Mouse (Mus musculus) heart, embryonic 11.5 days (tissue): ENCODE data around the gene Sgsh. TPM values are rescaled to one million over a fixed set of nuclear protein-coding genes. Genes with fewer than 3 reads are reported as not detected.
"Not testable (repeated sequence)": the region's sequence is repeated elsewhere in the genome, so short reads cannot be mapped to it uniquely, and the experiment has no call there.

Experiments
- ATAC-seq: fragments of 200-750 bp; cut with Nextera tagmentation; replicated peaks from 2 replicates; pipeline ENCODE4 v1.8.0; 2017; ENCODE audit warnings: moderate library complexity; ENCODE audit not compliant: insufficient number of reproducible peaks, low FRiP score, low TSS enrichment
- H3K27ac ChIP-seq: fragments of 300-500 bp; sonication (generic); 2 replicates; pipeline ENCODE4 v1.5.1; 2014; ENCODE audit warnings: mild to moderate bottlenecking, low read depth, low read length
- H3K27me3 ChIP-seq: fragments of 300-500 bp; sonication (generic); 2 replicates; pipeline ENCODE4 v1.6.1; 2014; ENCODE audit warnings: mild to moderate bottlenecking, low read length, mixed read lengths; ENCODE audit not compliant: control insufficient read depth, insufficient read depth
- H3K36me3 ChIP-seq: fragments of 300-500 bp; sonication (generic); 2 replicates; pipeline ENCODE4 v1.6.1; 2014; ENCODE audit warnings: mild to moderate bottlenecking, low read length, moderate library complexity, mixed read lengths; ENCODE audit not compliant: control insufficient read depth, insufficient read depth
- H3K4me1 ChIP-seq: fragments of 300-500 bp; sonication (generic); 2 replicates; pipeline ENCODE4 v1.6.1; 2014; ENCODE audit warnings: low read length; ENCODE audit not compliant: control insufficient read depth, insufficient read depth
- H3K4me2 ChIP-seq: fragments of 300-500 bp; sonication (generic); 2 replicates; pipeline ENCODE4 v1.6.1; 2014; ENCODE audit warnings: mild to moderate bottlenecking, moderate library complexity
- H3K4me3 ChIP-seq: fragments of 300-500 bp; sonication (generic); 2 replicates; pipeline ENCODE4 v1.5.1; 2014; ENCODE audit warnings: low read depth, low read length
- H3K9ac ChIP-seq: fragments of 300-500 bp; sonication (generic); 2 replicates; pipeline ENCODE4 v1.6.1; 2014; ENCODE audit warnings: mild to moderate bottlenecking, low read depth, low read length, moderate library complexity
- H3K9me3 ChIP-seq: fragments of 300-500 bp; sonication (generic); replicated peaks from 2 replicates; pipeline ENCODE4 v1.6.1; 2016; ENCODE audit warnings: low read length; ENCODE audit not compliant: control insufficient read depth
- WGBS: fragments of 180-500 bp; shearing (Covaris S2); extraction: QIAGEN DNeasy Blood & Tissue Kit; methylation state at CpG from one replicate; pipeline ENCODE4 v1.1.7; 2014; ENCODE audit not compliant: insufficient replicate concordance; 5-methylcytosine and 5-hydroxymethylcytosine counted together
- polyA plus RNA-seq: library from polyadenylated mRNA; unstranded; fragments of >200 nt; fragmentation: Nextera tagmentation; extraction: Ambion mirVana; gene quantifications from 2 replicates; pipeline ENCODE4 v1.2.1, GENCODE M21; 2014

Gene Sgsh
- polyA plus RNA-seq, 1 experiment from 2014 or later, result 6.1 TPM

DNA sequence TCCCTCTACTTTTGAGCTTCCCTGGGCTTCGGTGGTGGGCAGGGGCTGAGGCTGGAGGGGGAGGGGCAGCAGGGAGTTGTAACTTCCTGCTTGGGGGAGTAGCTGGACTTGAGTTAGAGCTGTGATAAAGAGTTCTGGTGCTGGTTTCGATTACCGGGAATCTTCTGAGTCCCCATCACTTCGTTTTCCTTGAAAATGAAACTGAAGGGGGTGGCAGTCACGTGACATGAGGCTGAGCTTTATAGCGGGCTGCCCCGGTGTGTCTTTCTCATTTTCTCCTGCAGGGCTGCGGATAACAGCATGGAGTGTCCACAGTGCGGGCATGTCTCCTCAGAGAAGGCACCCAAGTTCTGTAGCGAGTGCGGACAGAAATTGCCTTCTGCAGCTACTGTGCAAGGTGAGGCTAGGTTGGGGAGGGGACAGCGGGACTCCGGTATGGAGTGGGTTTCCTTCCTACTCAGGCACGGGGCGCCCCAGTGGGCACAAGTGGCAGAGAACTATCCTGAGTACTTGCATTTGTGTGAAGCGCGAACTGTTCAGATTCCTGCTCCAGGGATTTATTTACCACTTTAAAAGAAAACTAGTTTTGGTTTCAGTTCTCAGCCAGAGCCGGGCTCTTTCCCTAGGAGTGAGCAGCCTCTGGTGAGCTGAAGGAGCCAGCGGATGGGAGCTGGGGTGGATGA, 37.6 kb upstream of the Sgsh start, which contains the start of gene Rnf213:
Rnf213 (plus strand) TSS at position 301 of the 683 bp plus-strand sequence.
- peaks cover 14% of the 10 kb centered on the region for H3K27me3 ChIP-seq
- WGBS, result under 1% methylated on average over 19 of the region's 19 CpGs
- 0 out of 2 replicates have a peak within 1 kb of the TSS, but pooled peaks have one; percentile 29 for H3K27ac ChIP-seq
- peak; percentile 41; the same call in 1 of the 2 replicates for ATAC-seq
- peak within 1 kb of the TSS; percentile 75 for H3K9ac ChIP-seq
- peak within 1 kb of the TSS; percentile 64 for H3K4me3 ChIP-seq
- no peaks in the 10 kb centered on the region for H3K9me3 ChIP-seq
- peaks cover 27% of the 10 kb centered on the region for H3K4me1 ChIP-seq
- peak within 1 kb of the TSS; percentile 96 for H3K4me2 ChIP-seq
- no peaks in the 10 kb centered on the region for H3K36me3 ChIP-seq

GRCm38 (mm10) chr11:119392001-119392614, 36.8 kb upstream of the Sgsh start:
- 0 out of 2 replicates have a peak, but pooled peaks have one; percentile 24 for ATAC-seq

GRCm38 (mm10) chr11:119391386-119392000, 36.2 kb upstream of the Sgsh start:
- Histone ChIP-seq H3K4me2 (peak overlapping the region; percentile 96), H3K36me3 (no peaks in the 10 kb centered on the region), H3K27ac (peak overlapping the region; percentile 94; the same call in 1 of the 2 replicates), H3K4me3 (peak overlapping the region; percentile 75; the same call in 1 of the 2 replicates), H3K4me1 (peaks cover 33% of the 10 kb centered on the region), H3K9me3 (no peaks in the 10 kb centered on the region), H3K9ac (no peak overlapping the region), H3K27me3 (peaks cover 14% of the 10 kb centered on the region)
- no peak for ATAC-seq
- WGBS, result 29% methylated on average over 7 of the region's 7 CpGs

More at GRCm38 (mm10) chr11:119392001-119392614, 36.8 kb upstream of the Sgsh start:
- Histone ChIP-seq H3K4me1 (peaks cover 33% of the 10 kb centered on the region), H3K4me3 (peak overlapping the region; percentile 64), H3K9me3 (no peaks in the 10 kb centered on the region), H3K9ac (peak overlapping the region; percentile 75; the same call in 1 of the 2 replicates), H3K27ac (no peak overlapping the region), H3K36me3 (no peaks in the 10 kb centered on the region), H3K4me2 (peak overlapping the region; percentile 96), H3K27me3 (peaks cover 14% of the 10 kb centered on the region)
- 13% methylated on average over 12 of the region's 12 CpGs for WGBS

DNA sequence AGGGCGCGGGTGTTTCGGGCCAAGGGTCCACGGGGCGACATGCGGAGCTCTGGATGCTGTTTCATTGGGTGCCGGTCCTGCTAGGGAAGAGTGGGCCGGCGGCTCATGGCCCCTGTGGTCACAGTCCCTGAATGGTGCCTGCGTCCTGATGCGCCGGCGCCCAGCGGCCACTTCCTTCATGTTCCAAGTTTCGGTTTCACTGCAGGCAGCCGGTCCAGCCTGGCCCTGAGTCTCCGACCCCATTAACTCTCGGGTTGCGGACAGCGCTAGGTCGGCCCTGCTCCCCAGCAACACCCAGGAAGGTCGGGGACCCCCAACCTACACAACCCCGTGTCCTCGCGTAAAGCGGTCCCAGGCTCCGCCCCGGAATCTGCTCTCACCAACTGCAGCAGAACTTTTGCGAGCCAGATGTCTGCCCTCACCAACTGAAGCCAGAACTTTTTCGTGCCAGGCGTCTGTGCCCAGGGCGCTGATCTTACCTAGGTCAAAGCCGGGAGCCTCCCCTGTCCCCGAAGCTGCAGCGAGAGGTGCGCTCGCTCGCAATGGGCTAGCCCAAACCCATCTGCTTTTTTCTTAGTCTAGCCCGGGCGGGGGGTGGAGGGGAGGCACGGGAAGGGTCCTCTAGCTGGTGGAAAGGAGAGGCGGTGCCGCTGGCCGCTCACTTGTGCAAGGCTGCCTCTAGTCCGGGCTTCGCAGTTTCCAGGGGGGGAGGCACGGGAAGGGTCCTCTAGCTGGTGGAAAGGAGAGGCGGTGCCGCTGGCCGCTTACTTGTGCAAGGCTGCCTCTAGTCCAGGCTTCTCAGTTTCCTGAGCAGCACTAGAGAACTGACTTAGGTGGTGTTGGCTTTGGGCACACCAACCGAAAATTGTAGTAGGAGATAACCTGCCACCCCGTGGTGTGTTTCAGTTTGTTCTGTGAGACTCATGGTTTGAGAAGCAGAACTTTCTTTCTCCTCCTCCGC, 35.2 kb upstream of the Sgsh start:
- peak overlapping the region; percentile 96 for H3K4me2 ChIP-seq
- peak overlapping the region; percentile 75 for H3K4me3 ChIP-seq
- peaks cover 33% of the 10 kb centered on the region for H3K4me1 ChIP-seq
- WGBS, result 2% methylated on average over 53 of the region's 53 CpGs
- H3K27me3 ChIP-seq, result peaks cover 12% of the 10 kb centered on the region
- H3K36me3 ChIP-seq, result no peaks in the 10 kb centered on the region
- peak overlapping the region; percentile 83 for H3K9ac ChIP-seq
- peak overlapping the region; percentile 94 for H3K27ac ChIP-seq
- peak; percentile 41; the same call in 1 of the 2 replicates for ATAC-seq
- no peaks in the 10 kb centered on the region for H3K9me3 ChIP-seq

- WGBS, result under 1% methylated on average over 35 of the region's 35 CpGs
- Histone ChIP-seq H3K9me3 (no peaks in the 10 kb centered on the region), H3K27ac (peak overlapping the region; percentile 94), H3K27me3 (peaks cover 6% of the 10 kb centered on the region), H3K9ac (peak overlapping the region; percentile 83), H3K4me3 (peak overlapping the region; percentile 75), H3K4me2 (peak overlapping the region; percentile 96), H3K36me3 (no peaks in the 10 kb centered on the region), H3K4me1 (peaks cover 34% of the 10 kb centered on the region)
- peak; percentile 47 for ATAC-seq
Measured at GRCm38 (mm10) chr11:119389851-119390270, 34.5 kb upstream of the Sgsh start.

DNA sequence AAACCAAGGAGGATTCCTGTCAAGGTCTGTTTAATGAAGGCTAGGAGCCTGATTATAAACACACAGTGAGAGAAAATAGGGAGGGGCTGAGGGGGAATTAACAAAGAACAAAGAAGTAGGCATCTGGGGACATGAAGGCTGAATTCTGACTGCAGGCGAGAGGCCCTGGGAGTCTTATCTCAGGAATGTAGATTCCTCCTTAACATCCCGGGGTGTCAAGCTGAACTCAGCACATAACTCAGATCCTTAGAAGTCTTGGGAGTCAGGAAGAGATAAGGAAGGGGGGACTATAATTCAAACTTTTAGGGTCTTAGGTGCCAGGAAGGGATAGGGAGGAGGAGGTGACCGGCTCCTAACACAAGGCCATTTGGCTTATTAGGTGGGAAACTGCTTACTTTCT, 31.9 kb upstream of the Sgsh start:
- H3K27ac ChIP-seq, result peak overlapping the region; percentile 68; the same call in 1 of the 2 replicates
- WGBS, result 4% methylated on average over 3 of the region's 3 CpGs
- not testable (repeated sequence) for H3K27me3 ChIP-seq, H3K9ac ChIP-seq, H3K9me3 ChIP-seq, ATAC-seq, H3K4me3 ChIP-seq, H3K36me3 ChIP-seq
- H3K4me1 ChIP-seq, result peaks cover 33% of the 10 kb centered on the region
- H3K4me2 ChIP-seq, result peak overlapping the region; percentile 16; the same call in 1 of the 2 replicates

GRCm38 (mm10) chr11:119386306-119386705, 31.0 kb upstream of the Sgsh start:
- Histone ChIP-seq H3K36me3 (no peaks in the 10 kb centered on the region), H3K4me1 (peaks cover 34% of the 10 kb centered on the region), H3K27me3 (no peaks in the 10 kb centered on the region), H3K4me3 (no peak overlapping the region), H3K9me3 (no peaks in the 10 kb centered on the region), H3K9ac (no peak overlapping the region), H3K4me2 (no peak overlapping the region), H3K27ac (no peak overlapping the region)
- ATAC-seq, result no peak
- 94% methylated on average over 5 of the region's 5 CpGs for WGBS
